Mouse (Mus musculus): ENCODE results near the gene Trf.

DNA sequence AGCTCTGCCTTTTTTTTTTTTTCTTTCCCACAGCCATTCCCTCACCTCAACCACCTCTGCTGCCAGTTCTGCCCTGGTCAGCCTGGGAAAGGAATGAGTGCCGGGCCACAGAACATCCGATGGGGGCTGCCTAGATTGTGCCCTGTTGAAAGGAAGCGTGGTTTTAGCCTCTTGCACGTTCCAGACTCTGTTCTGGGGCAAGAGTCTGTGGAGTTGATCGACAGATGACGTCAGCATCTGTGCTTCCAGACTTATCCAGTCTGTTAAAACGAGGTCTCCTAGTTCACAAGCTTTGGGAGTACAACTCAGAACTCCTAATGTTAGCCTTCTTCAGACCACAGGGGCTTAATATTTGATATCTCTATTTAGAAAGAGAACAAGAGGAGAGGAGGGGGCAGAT is 3.8 kb upstream of the Trf start:
- TF ChIP-seq HCFC1 (IDR thresholded peaks at IDR 0.05; ENCODE audit: borderline replicate concordance, insufficient read depth, low read length) (no peak), CHD2 (IDR thresholded peaks at IDR 0.05; ENCODE audit: low read depth, low read length) (no peak), MAFK (IDR thresholded peaks at IDR 0.05; ENCODE audit: insufficient read depth, low read depth, low read length) (no peak), ZC3H11A (IDR thresholded peaks at IDR 0.05; ENCODE audit: borderline replicate concordance, low read depth, low read length) (no peak)
